Mouse (Mus musculus): ENCODE measurements around the gene Mepe.
A peak's percentile ranks its signal among the peaks of the same experiment; 100 is the strongest.

Gene Mepe

DNA sequence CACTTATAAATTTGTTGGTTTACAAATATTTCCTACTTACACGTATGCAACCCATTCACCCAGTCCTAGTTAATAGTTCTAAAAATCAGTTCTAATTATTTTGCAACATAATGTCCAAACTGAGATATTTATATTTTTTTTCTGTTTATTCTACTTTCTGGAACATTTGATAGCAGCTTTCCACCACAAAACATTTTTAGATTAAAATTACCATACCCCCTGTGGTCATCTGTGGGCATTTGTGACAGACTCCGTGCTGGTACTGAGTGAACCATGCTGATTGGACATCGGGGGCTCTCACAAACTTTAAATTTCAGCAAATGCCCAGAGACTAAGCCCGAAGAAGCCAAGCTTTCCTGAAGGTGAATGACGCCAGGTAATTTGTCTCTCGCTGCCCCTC lies at the start of gene Mepe:
TSS of gene Mepe (plus strand) at position 301 of the 400 bp plus-strand sequence.
- DNase-seq (ENCODE audit: low spot score): no peak

DNA sequence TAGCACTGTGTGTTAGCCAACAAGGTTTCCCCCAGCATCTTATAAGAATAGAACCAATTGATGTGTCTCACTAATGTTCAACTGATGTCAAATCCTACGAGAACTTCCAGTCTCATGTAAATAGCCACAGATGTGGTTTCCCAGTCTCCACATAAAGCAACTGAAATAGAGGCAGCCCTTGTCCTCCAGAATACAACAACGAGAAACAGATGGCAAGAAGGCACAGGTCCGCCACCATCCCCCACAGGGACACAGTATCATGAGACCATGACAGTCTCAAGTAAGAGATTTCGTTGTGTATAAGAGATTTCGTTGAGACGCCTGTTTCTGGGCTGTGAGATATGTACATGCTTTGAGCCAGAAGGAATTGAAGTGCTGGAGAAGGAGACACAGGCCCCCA lies 30.9 kb upstream of the Mepe start:
- no peak for DNase-seq (ENCODE audit: low spot score)

DNA sequence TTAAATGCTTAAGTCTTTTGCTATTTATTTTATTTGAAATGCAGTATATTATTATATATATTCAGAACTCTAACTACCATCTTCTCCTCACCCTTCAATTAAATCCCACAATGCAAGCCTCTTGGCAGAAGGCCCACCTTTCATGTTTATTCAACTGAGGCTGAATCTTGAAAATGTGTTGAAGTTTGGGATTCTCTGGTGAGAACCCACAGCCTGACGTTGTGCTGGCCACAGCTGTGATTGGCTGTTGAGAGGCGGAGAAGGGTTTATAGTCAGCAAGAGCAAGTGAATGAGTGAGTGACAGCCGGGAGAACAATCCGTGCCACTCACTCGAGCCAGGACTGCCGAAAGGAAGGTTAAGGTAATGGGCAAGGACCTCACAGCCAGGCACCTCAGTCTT lies 26.1 kb upstream of the Mepe start, which contains the start of gene Ibsp:
TSS of gene Ibsp (plus strand) at position 178 of the 400 bp plus-strand sequence.
- DNase-seq (ENCODE audit: low spot score): no peak

DNA sequence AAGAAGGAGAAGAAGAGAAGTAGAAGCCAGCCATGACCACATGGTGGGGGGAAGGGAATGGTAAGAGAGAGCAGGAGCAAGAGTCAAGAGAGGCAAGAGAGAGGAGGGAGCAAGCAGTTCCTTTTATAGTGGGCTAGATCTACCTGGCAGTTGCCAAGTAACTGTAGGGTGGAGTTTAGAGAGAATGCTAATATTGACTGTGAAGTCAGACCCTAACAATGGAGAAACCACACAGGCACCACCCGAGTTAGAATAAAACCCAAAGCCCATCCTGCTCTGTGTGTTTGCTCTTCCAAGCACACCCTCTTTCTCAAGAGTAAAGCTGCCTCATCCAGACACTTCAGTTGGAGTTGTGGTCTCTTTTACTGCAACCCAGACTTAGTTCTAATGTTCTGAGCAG lies 11.1 kb upstream of the Mepe start:
- no peak for DNase-seq (ENCODE audit: low spot score)

DNA sequence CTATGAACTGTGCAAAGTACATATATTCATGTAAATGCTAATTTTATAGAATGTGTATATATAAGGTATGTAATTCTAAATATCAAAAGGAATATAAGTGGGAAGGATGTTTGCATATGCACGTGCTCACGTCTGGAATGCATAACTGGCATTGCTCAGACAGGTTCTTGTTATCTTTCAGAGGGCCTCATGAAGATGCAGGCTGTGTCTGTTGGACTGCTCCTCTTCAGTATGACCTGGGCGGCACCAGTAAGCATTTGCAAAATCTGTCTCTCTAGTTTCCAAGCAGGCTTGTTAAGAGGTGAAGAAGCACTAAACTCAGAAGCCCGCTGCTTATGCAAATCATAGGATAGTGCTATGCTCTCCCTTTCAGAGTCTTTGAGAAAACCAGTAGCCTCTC lies 1.8 kb downstream of the Mepe start:
- DNase-seq (ENCODE audit: low spot score): no peak

DNA sequence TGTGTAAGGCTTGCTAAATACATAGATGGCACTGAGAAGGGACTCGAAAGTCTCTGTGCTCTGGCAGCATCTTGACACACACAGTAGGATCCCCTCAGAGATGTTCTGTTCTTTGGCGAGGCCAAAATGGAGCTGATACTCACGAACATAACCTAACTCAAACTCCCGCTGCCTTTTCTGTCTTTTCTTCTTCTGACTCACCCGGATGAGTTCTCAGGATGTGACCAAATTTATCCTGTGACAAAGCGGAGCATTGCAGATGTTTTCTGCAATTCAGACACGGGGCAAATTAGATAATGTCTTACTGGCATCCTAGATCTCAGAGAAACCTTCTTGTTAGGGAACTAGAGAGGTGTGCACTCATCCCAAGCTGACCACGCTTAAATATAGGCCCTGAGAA lies 2.3 kb downstream of the Mepe start:
- no peak for DNase-seq (ENCODE audit: low spot score)

DNA sequence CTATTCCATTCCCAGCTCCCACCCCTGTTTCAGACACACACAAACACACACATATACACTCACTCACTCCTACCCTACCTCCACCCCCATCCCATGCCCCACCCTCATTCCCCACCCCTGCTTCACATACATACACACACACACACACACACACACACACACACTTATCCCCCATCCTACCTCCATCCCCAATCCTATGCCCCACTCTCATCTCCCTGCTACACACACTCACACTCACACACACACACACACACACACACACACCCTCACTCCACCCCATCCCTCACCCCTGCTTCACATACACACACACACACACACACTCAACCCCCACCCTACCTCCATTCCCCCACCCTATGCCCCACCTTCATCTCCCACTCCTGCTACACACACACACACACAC lies 2.7 kb downstream of the Mepe start:
- no peak for DNase-seq (ENCODE audit: low spot score)

DNA sequence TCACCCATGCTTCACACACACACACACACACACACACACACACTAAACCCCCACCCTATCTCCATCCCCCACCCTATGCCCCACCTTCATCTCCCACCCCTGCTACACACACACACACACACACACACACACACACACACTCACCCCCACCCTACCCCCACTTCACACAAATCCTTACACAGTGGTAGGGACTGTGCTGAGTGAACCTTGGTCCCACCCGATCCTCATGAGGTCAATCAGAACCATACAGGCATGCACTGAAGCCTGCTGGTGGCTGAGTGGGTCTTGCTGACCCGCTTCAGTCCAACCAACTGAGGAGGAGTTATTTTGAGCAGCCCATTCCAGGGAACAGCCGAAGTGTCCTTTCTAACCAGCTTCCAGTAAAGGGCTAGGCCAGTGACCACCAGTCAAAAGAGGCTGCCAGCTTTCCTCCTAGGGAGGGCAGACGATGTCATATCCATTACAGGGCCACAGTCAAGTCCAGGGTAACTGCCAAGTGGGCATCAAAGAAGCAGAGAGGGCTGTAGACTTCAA lies 3.3 kb downstream of the Mepe start:
- DNase-seq (ENCODE audit: low spot score): no peak

DNA sequence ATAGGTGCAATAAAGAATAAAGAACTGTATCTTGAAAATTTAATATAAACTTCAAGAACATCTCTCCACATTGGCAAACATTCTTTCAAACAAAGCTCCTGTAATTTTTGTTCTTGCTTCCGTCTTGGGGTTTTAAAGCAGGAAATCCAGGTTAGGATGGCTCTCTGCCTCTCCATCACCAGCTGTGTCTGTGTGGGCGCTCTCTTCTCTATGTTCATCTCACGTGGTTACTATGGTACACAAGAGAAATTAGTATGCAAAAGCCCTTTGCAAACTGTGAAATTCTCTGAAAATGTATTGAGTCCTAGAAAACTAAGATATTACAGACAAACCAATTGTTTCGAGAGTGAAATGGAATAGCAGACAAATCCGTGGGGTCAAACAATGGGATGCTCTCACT lies 4.3 kb downstream of the Mepe start:
- no peak for DNase-seq (ENCODE audit: low spot score)

DNA sequence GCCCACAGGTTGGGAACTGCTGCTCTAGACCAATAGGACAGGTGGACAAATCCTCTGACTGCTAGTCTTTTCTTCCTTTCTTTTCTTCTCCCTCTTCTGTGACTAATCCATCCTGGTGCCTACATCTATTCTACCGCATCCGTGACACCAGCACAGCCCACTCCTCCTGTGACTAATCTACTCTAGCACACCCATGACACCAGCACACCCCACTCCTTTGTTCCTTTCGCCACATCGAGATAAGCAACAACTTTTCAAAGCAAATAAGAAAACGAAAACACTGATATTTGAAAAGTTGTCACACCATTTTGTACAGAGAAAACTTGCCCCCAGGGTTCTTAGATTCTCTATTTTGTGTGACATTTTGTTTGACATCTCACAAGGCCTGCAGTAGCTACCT lies 5.0 kb downstream of the Mepe start:
- DNase-seq (ENCODE audit: low spot score): no peak

DNA sequence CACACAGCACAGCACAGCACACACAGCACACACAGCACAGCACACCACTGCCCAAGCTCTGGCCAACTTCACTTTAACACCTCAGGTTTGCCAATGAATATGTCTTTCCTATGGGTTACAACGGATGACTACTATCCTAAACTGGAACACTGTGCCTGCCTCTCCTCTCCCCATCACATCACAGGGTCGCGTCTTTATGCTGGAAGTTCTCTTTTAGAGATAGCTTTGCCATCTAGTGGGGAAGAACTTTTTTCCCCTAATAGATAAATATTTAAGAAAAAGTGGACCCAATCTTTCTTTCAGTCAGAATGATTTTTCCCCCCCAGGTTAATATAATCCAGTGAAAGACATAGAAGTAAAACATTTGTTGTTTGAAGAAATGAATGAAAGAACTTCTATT lies 7.2 kb downstream of the Mepe start:
- DNase-seq (ENCODE audit: low spot score): no peak

DNA sequence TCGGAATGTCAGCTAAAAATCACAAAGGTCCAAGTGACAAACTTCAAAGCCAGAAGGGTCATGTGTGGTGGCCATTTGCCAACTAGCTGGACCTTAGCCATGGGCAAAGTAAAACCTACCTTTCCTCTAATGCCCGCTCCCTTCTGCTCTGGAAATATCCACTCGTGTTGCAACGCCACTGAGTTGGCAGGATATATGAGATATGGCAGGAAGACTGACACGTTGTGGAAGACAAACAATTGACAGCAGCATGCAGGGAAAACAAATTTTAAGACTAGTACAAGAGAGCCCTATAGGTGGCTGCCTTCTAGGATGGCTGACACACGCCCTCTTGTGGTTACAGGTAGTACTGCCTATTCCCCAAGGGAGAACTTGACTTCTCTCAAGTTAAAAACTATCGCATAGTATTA lies 8.1 kb downstream of the Mepe start:
- peak; percentile 82 for DNase-seq (ENCODE audit: low spot score)

DNA sequence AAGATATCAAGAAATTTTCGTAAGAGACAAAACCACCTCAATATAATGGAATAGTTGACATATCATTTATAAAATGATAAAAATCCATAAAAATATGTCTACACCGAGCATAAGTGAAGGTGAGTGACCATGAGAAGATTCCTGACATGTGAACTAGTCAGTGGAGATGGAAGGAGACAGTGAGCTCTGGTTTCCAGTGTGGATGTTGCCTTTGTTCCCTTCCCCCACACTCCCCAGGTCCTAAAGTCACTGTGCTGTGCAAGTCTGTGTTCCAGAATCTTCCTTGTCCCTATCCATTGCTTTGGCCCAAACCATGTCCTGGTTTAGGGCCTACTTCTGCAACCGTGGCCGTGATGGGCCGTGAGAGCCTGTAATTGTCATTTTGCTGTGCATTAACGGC lies 8.5 kb downstream of the Mepe start:
- DNase-seq (ENCODE audit: low spot score): no peak

DNA sequence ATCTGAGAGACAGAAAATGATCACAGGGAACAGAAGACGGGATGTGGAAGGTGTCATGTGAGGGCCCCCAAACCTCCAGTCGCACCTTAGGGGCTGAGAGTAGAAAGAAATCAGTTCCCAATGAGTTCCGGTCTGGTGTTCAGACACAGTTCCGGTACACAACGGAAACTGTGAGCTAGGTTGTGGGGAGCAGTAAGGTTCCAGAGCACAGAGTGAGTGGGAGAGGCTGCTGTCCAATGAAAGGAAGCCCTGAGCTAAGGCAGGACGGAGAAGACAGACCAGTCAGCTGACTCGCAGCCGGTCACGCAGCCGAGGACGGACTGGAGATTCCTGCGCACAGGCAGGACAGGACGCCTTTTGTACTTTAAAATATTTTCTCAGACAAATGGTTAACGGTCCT lies 9.4 kb downstream of the Mepe start:
- DNase-seq (ENCODE audit: low spot score): no peak

DNA sequence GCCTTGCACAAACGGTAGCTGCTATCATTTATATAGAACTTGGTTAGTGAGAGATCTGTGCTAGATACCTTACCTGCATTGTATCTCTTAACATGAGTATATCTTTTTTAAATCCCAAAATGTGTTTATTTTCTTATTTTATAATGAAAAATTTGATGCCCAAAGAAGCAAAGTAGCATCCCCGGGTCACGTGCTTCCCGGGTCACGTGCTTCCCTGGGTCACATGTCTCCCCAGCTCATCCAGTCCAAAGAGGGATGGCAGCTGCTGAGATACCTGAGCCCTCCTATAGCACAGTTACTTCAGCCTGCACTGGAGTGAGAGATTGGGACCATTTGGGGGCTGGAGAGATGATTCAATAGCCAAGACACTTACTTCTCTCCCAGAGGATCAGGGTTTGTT lies 10.8 kb downstream of the Mepe start:
- DNase-seq (ENCODE audit: low spot score): no peak

DNA sequence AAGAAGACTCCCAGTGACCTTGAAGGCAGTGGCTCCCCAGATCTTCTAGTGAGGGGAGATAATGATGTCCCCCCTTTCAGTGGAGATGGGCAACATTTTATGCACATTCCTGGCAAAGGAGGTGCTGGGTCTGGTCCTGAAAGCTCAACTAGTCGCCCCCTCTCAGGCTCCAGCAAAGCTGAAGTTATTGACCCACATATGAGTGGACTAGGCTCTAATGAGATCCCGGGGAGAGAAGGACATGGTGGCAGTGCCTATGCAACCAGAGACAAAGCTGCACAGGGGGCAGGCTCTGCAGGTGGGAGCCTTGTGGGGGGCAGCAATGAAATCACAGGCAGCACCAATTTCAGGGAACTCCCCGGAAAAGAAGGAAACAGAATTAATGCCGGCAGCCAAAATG lies 12.4 kb downstream of the Mepe start:
- DNase-seq (ENCODE audit: low spot score): no peak

DNA sequence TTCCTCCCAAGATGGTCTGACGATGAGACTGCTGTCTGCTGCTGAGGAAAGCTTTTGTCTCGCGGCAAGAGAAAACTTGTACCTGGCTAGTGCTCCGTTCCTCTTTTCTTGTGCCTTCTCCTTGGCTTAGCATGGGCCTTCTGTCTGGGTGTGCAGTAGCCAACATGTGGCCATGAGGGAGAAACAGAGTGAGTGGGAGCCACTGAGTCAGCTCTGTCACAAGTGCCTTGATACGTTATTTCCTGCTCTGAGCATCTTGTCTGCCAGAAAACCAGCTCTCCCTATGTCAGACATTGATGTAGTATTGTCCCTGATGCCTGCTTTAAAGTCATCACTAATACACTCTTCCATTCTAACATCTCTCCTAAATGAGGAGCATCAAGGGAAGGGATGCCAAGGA lies 13.9 kb downstream of the Mepe start:
- DNase-seq (ENCODE audit: low spot score): no peak

DNA sequence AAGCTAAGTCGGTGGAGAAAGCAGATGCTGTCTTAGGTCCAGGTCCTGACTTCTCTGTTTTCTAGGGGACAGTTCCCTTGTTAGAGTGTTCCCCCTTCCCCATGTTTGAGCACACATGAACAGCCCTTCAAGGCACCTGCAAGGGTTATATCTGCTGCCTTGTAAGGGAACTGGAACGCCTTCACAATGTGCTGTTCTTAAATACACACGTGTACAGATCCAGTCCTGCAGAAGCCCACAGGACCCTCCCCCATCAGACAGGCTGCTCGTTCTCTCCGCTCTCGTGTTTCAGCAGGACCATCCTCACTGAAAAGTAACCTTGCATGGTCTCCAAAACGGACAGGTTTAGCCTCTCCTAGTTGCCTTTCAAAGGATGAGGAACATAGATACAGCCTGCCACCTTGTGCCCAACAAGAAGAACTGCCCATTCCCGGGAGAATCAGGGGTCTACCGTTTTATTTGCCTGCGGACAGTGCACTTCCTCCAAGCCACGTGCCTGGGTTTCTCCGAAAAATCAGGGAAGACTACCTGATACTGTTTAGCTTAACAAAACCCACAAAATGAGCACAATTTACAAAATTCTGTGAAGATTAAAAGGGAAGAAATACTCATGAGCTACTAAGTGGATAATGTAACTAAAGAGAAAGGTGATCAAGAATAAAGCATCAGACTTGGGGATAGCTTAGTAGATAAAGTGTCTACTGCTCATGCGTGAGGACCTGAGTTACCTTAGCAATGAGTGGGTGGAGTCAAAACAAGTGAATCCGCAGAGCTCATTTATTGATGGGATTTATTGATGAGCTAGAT lies 14.8 kb downstream of the Mepe start:
- peak; percentile 81 for DNase-seq (ENCODE audit: low spot score)

DNA sequence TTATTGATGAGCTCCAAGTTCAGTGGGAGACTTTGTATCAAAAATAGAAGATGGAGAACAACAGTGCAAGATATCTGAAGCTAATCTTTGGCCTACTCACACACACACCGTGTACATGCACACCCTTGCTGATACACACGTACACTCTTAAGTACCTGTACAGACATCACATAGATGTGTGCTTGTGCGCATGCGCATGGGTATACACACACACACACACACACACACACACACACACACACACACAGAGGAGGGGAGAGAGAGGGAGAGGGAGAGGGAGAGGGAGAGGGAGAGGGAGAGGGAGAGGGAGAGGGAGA lies 15.3 kb downstream of the Mepe start:
- no peak for DNase-seq (ENCODE audit: low spot score)

DNA sequence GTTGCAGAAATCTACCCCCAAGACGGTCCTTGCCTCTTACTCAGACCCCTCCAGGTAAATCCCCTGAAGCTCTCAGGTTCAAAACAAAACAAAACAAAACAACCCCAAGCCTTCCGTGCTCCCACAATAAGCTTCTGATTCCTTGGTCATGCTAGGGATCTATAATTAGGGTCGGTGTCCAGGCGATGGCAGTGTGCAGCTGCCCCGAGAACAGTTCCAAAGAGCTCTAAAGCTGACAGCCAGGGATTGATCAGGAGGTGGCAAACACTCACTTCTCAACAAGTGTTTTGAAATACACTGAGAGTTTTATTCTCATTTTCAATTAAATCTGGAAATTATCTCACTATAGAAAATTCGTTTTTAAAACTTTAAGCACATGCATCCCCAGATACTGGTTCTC lies 17.8 kb downstream of the Mepe start:
- no peak for DNase-seq (ENCODE audit: low spot score)

DNA sequence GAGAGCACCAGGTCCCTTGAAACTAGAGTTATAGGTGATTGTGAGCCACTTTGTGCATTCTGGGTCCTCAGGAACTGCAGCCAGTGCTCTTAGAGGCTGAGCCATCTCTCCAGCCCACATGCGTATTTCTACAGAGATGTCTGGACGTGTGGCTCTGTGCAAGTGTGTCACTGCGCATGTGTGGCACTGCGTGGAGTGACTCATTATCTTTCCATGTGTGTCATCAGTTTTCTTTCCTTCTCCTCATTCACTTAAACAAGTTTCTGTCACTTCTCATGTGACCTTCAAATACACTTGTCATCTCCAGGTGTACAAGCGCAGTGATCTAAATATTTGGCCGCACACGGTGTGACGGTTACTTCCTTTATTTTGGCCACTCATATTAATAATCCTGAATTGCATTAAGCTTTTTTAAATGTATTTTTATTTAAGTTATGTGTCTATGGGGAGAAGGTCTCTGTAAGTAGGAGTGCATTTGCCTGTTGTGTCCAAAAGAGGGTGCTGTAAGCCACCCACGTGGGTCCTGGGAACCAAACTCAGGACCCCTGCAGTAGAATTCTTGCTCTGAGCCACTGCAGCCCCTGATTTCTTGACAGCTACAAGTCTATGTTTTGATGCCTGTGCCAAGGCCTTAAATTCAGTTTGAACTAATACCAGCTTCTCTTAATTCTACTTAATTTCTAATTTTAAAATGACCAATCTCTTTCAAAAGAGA lies 19.6 kb downstream of the Mepe start:
- no peak for DNase-seq (ENCODE audit: low spot score)

DNA sequence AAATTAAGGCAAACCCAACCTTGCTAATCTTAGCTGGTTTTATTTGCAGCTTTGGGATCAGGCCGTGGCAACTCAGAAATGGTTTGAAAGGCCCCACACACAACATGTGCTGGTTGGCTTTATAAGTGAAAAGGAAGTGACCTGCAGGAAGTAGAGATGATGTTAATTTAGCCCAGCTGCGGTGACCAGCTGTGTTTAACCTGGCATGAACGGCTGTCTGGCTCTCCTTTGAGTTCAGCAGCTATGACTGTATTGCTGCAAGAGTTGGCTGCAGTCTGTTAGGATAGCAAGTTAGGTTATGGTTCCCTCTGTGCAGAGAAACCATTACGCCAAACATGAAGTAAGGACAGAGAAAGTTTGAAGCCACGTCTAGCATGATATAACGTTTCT lies 20.1 kb downstream of the Mepe start:
- no peak for DNase-seq (ENCODE audit: low spot score)

DNA sequence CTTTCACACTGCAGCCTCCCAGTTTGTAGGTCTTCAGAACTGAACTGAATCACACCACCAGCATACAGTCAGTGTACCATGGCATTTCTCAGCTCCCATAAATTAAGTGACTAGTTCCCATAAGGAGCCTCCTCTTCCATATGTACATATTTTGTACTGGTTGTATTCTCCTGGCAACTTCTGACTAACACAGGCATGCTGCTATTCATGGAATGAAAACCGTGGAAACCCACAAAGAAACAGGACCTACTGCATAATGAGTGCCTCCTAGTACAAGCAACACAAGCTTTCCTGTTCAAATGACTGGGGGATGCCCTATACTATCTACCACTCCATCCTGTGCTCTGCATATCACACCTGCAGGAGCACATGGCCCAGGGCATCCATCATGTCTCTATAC lies 25.9 kb downstream of the Mepe start:
- DNase-seq (ENCODE audit: low spot score): no peak

DNA sequence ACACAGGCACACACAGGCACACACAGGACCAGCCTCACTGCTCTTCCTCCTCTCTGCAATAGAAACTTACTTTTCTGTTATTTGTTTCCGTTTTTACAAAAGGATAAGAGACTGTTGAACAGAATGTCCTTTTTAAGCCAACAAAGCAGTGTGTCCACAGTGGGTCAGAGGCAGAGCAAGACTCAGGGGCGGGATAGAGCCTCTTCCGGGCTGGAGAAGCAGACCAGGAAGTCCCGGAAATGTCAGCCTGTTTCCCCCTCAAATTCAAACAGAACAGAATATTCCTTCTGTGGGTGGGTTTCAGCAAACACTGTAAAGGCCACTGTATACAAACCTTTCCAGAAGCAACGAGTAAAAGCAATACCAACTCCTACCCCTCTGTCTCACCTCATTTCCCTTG lies 26.7 kb downstream of the Mepe start:
- DNase-seq (ENCODE audit: low spot score): no peak

Data from retina, embryonic 14.5 days (tissue).